Mouse (Mus musculus) liver, embryonic 14.5 days (tissue): ENCODE measurements at regions not wholly inside any gene's neighbourhood (a gene's known extent, or its start where the extent isn't known, plus 50 kb on each side); places are given as distances from the start of the nearest gene placed in this dataset.
"Not testable (repeated sequence)": the region's sequence is repeated elsewhere in the genome, so short reads cannot be mapped to it uniquely, and the experiment has no call there.

Source experiments
- ATAC-seq: fragments of 200-750 bp; cut with Nextera tagmentation; 2 replicates; pipeline ENCODE4 v1.8.0; 2017; ENCODE audit warnings: moderate number of reproducible peaks, mild to moderate bottlenecking, moderate library complexity; ENCODE audit not compliant: insufficient read depth
- DNase-seq, 3 experiments: peaks; one replicate each; pipeline ENCODE4 v3.0.0-alpha.2; 2012 to 2013; ENCODE audit warnings: low read depth in 3 of 3, low spot score in 3 of 3
- H3K27ac ChIP-seq: fragments of 300-500 bp; sonication (generic); 2 replicates; pipeline ENCODE4 v1.5.1; 2014; ENCODE audit warnings: moderate library complexity, mild to moderate bottlenecking, control low read depth, inconsistent platforms
- H3K27me3 ChIP-seq: fragments of 300-500 bp; sonication (generic); 2 replicates; pipeline ENCODE4 v1.6.1; 2014; ENCODE audit warnings: mild to moderate bottlenecking, low read length, moderate library complexity; ENCODE audit not compliant: control insufficient read depth, insufficient read depth
- H3K36me3 ChIP-seq: fragments of 300-500 bp; sonication (generic); replicated peaks from 2 replicates; pipeline ENCODE4 v1.6.1; 2014; ENCODE audit warnings: low read depth; ENCODE audit not compliant: control insufficient read depth, insufficient read depth
- H3K4me1 ChIP-seq, 2 experiments: fragments of 200-500 bp in 1 of 2; fragments of 300-500 bp in 1 of 2; sonication (generic) in 1 of 2; replicated peaks; 2 replicates each; pipeline ENCODE4 v1.6.1; 2012 to 2014; ENCODE audit warnings: antibody characterized with exemption in 1 of 2, inconsistent platforms in 1 of 2, low read length in 1 of 2; ENCODE audit not compliant: control insufficient read depth in 2 of 2, insufficient read depth in 2 of 2
- H3K4me2 ChIP-seq: fragments of 300-500 bp; sonication (generic); 2 replicates; pipeline ENCODE4 v1.6.1; 2014; ENCODE audit warnings: low read depth, mild to moderate bottlenecking, control low read depth, moderate library complexity
- H3K4me3 ChIP-seq, 2 experiments: fragments of 200-500 bp in 1 of 2; fragments of 300-500 bp in 1 of 2; sonication (generic) in 1 of 2; 2 replicates each; pipeline ENCODE4 v1.5.1; 2012 to 2014; ENCODE audit warnings: low read depth in 2 of 2, low read length in 2 of 2, mild to moderate bottlenecking in 2 of 2, control low read depth in 1 of 2, inconsistent platforms in 1 of 2, moderate library complexity in 1 of 2; ENCODE audit not compliant: insufficient read depth in 1 of 2
- H3K9ac ChIP-seq: fragments of 300-500 bp; sonication (generic); replicated peaks from 2 replicates; pipeline ENCODE4 v1.6.1; 2014; ENCODE audit warnings: mild to moderate bottlenecking, control low read depth, moderate library complexity
- H3K9me3 ChIP-seq: fragments of 300-500 bp; sonication (generic); 2 replicates; pipeline ENCODE4 v1.6.1; 2016; ENCODE audit warnings: low read length, mixed read lengths; ENCODE audit not compliant: control insufficient read depth
- CTCF ChIP-seq: IDR thresholded peaks from 2 replicates; pipeline ENCODE4 v1.5.1; 2016; ENCODE audit warnings: antibody characterized with exemption, low read depth, control low read depth
- EP300 ChIP-seq: IDR thresholded peaks from 2 replicates; pipeline ENCODE4 v1.6.1; 2016; ENCODE audit warnings: antibody characterized with exemption, low read depth
- WGBS: fragments of 180-500 bp; shearing (Covaris S2); extraction: QIAGEN DNeasy Blood & Tissue Kit; methylation state at CpG from one replicate; pipeline ENCODE4 v1.1.7; 2014; ENCODE audit not compliant: insufficient replicate concordance; 5-methylcytosine and 5-hydroxymethylcytosine counted together

GRCm38 (mm10) chr17:16704199-16704598 lies 359.7 kb upstream of the Zfp960 start:
- H3K9ac ChIP-seq: no peak overlapping the region
- no peak overlapping the region for H3K4me2 ChIP-seq
- no peak for TF ChIP-seq EP300
- TF ChIP-seq CTCF: no peak
- H3K4me1 ChIP-seq: no peaks in the 10 kb centered on the region
- ATAC-seq: no peak
- no peaks in the 10 kb centered on the region for H3K36me3 ChIP-seq
- no peaks in the 10 kb centered on the region for H3K9me3 ChIP-seq
- H3K27me3 ChIP-seq: no peaks in the 10 kb centered on the region
- H3K4me3 ChIP-seq: no peak overlapping the region
- no peak for DNase-seq
- H3K27ac ChIP-seq: no peak overlapping the region

GRCm38 (mm10) chr17:16705890-16706289 lies 358.0 kb upstream of the Zfp960 start:
- WGBS: 54% methylated on average over 1 of the region's 1 CpGs
- TF ChIP-seq EP300: no peak
- no peak for TF ChIP-seq CTCF
- no peak for ATAC-seq

GRCm38 (mm10) chr17:16726904-16727303 lies 337.0 kb upstream of the Zfp960 start:
- H3K36me3 ChIP-seq: no peaks in the 10 kb centered on the region
- no peak overlapping the region for H3K27ac ChIP-seq
- H3K4me3 ChIP-seq: no peak overlapping the region
- no peaks in the 10 kb centered on the region for H3K27me3 ChIP-seq
- H3K9ac ChIP-seq: no peak overlapping the region
- DNase-seq: no peak
- no peak overlapping the region for H3K4me2 ChIP-seq
- TF ChIP-seq CTCF (no peak), EP300 (no peak)
- H3K9me3 ChIP-seq: no peaks in the 10 kb centered on the region
- WGBS: 65% methylated on average over 2 of the region's 2 CpGs
- H3K4me1 ChIP-seq: no peaks in the 10 kb centered on the region
- no peak for ATAC-seq

More at GRCm38 (mm10) chr17:16705890-16706289, 358.0 kb upstream of the Zfp960 start:
- no peak overlapping the region for H3K4me3 ChIP-seq
- no peaks in the 10 kb centered on the region for H3K9me3 ChIP-seq
- no peak overlapping the region for H3K9ac ChIP-seq
- H3K4me2 ChIP-seq: no peak overlapping the region
- no peaks in the 10 kb centered on the region for H3K27me3 ChIP-seq
- H3K4me1 ChIP-seq: no peaks in the 10 kb centered on the region
- H3K36me3 ChIP-seq: no peaks in the 10 kb centered on the region
- no peak for DNase-seq
- no peak overlapping the region for H3K27ac ChIP-seq

- no peak overlapping the region for H3K9ac ChIP-seq
- no peaks in the 10 kb centered on the region for H3K4me1 ChIP-seq
- no peak overlapping the region for H3K4me2 ChIP-seq
- no peaks in the 10 kb centered on the region for H3K36me3 ChIP-seq
- H3K27ac ChIP-seq: no peak overlapping the region
- H3K4me3 ChIP-seq: no peak overlapping the region
- no peaks in the 10 kb centered on the region for H3K27me3 ChIP-seq
- TF ChIP-seq EP300 (no peak), CTCF (no peak)
- WGBS: 49% methylated on average over 4 of the region's 4 CpGs
- DNase-seq (no peak), ATAC-seq (no peak)
- H3K9me3 ChIP-seq: no peaks in the 10 kb centered on the region
Observed at GRCm38 (mm10) chr17:16753090-16753489, 310.8 kb upstream of the Zfp960 start.

- H3K36me3 ChIP-seq, H3K27ac ChIP-seq, H3K4me1 ChIP-seq, H3K9ac ChIP-seq, H3K4me3 ChIP-seq, ATAC-seq, H3K27me3 ChIP-seq, H3K9me3 ChIP-seq, DNase-seq, H3K4me2 ChIP-seq: not testable (repeated sequence)
- 58% methylated on average over 7 of the region's 7 CpGs for WGBS
Observed at GRCm38 (mm10) chr17:16770587-16770986, 293.3 kb upstream of the Zfp960 start.

GRCm38 (mm10) chr17:16798316-16798715 lies 265.6 kb upstream of the Zfp960 start:
- TF ChIP-seq EP300 (no peak), CTCF (no peak)
- no peaks in the 10 kb centered on the region for H3K4me1 ChIP-seq
- no peak overlapping the region for H3K27ac ChIP-seq
- WGBS: 55% methylated on average over 5 of the region's 5 CpGs
- no peaks in the 10 kb centered on the region for H3K27me3 ChIP-seq
- no peak overlapping the region for H3K4me2 ChIP-seq
- no peak for DNase-seq
- H3K9ac ChIP-seq: no peak overlapping the region
- no peak for ATAC-seq
- no peaks in the 10 kb centered on the region for H3K9me3 ChIP-seq
- H3K4me3 ChIP-seq: no peak overlapping the region
- H3K36me3 ChIP-seq: no peaks in the 10 kb centered on the region
